Mouse (Mus musculus): ENCODE measurements at regions not wholly inside any gene's neighbourhood (a gene's known extent, or its start where the extent isn't known, plus 50 kb on each side); places are given as distances from the start of the nearest gene placed in this dataset.

DNA sequence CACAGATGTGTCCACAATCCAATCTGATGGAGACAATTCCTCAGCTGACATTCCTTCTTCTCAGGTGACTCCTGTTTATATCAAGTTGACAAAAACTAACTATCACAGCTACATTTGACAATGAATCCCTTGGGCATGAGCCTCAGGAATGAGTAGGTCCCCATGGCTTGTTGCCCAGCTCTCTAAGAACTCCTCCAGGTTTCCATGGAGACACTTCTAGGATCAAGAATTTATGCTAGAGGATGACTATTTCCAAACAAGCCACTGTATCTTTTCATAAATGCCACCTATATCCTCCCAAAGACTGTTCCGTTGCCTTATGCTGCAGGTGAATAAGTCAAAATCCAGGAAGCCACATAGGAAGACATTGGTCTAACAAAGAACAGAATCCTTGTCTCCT lies 104.3 kb downstream of the Ddx1 start:
- no peak overlapping the region; the same call in 1 of the 2 replicates for H3K27ac ChIP-seq (ENCODE audit: low read length)
- WGBS, result 66% methylated on average over 1 of the region's 1 CpGs

GRCm38 (mm10) chr12:13140636-13141035 lies 108.4 kb downstream of the Ddx1 start:
- Histone ChIP-seq H3K4me2 (replicated peaks; ENCODE audit: low read depth, low read length) (no peak overlapping the region), H3K36me3 (ENCODE audit: control insufficient read depth, insufficient read depth, low read length) (no peaks in the 10 kb centered on the region), H3K9ac (replicated peaks; ENCODE audit: low read depth, low read length) (no peak overlapping the region), H3K4me1 (ENCODE audit: control insufficient read depth, insufficient read depth, low read length) (peaks cover 21% of the 10 kb centered on the region), H3K27ac (ENCODE audit: low read length) (no peak overlapping the region), H3K27me3 (ENCODE audit: control insufficient read depth, insufficient read depth, low read length) (no peaks in the 10 kb centered on the region), H3K4me3 (ENCODE audit: low read depth, low read length) (no peak overlapping the region), H3K9me3 (ENCODE audit: control insufficient read depth, low read depth, low read length) (no peaks in the 10 kb centered on the region)
- 78% methylated on average over 6 of the region's 6 CpGs for WGBS
- no peak for ATAC-seq (ENCODE audit: insufficient number of reproducible peaks, insufficient read depth, low FRiP score, low read depth)

More for the DNA sequence above, 104.3 kb downstream of the Ddx1 start:
- H3K4me2 ChIP-seq (replicated peaks; ENCODE audit: low read depth, low read length), result no peak overlapping the region
- H3K9me3 ChIP-seq (ENCODE audit: control insufficient read depth, low read depth, low read length), result no peaks in the 10 kb centered on the region
- H3K36me3 ChIP-seq (ENCODE audit: control insufficient read depth, insufficient read depth, low read length), result no peaks in the 10 kb centered on the region
- H3K27me3 ChIP-seq (ENCODE audit: control insufficient read depth, insufficient read depth, low read length), result no peaks in the 10 kb centered on the region
- H3K9ac ChIP-seq (replicated peaks; ENCODE audit: low read depth, low read length), result no peak overlapping the region
- ATAC-seq (ENCODE audit: insufficient number of reproducible peaks, insufficient read depth, low FRiP score, low read depth), result no peak
- H3K4me1 ChIP-seq (ENCODE audit: control insufficient read depth, insufficient read depth, low read length), result peaks cover 9% of the 10 kb centered on the region; the same call in 1 of the 2 replicates
- no peak overlapping the region for H3K4me3 ChIP-seq (ENCODE audit: low read depth, low read length)

DNA sequence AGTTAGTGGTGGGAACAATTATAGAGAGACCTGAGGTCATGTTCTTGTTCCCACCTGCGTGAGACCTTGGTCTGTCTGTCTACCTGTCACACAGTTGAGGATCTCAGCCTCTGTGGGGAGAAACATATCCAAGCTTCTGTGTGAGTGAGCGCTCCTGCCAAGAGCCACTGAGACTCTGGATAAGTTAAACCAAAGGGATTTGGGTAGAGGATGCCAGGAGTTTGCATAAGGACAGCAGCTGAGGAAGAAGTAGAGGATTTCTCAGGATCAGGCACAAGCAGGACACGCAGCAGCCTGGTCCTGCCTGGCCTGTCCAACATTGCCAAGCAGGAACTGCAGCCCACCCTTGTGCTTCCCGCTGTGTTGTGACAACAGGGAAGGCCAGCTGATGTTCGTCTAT lies 109.8 kb downstream of the Ddx1 start:
- ATAC-seq (ENCODE audit: insufficient number of reproducible peaks, insufficient read depth, low FRiP score, low read depth), result no peak
- Histone ChIP-seq H3K4me1 (ENCODE audit: control insufficient read depth, insufficient read depth, low read length) (peaks cover 12% of the 10 kb centered on the region), H3K9ac (replicated peaks; ENCODE audit: low read depth, low read length) (no peak overlapping the region), H3K4me3 (ENCODE audit: low read depth, low read length) (no peak overlapping the region), H3K27ac (ENCODE audit: low read length) (no peak overlapping the region), H3K36me3 (ENCODE audit: control insufficient read depth, insufficient read depth, low read length) (no peaks in the 10 kb centered on the region), H3K27me3 (ENCODE audit: control insufficient read depth, insufficient read depth, low read length) (no peaks in the 10 kb centered on the region), H3K4me2 (replicated peaks; ENCODE audit: low read depth, low read length) (no peak overlapping the region), H3K9me3 (ENCODE audit: control insufficient read depth, low read depth, low read length) (no peaks in the 10 kb centered on the region)
- 48% methylated on average over 5 of the region's 5 CpGs for WGBS

DNA sequence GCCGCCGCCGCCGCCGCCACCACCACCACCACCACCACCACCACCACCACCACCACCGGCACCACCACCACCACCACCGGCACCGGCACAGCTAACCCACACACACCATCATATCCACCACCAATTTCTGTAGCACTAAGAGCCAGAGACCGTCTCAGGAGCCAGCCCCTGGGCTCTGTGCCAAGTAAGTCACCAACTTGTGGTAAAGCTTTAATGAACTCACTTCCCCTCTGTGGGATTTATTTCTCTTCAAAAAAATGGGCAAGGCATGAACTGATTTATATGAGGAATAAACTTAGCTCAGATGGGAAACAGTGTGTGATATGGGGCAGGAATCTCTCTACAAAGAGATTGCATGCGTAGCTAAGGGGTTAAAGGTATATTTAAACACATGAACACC lies 114.8 kb downstream of the Ddx1 start:
- H3K27ac ChIP-seq (ENCODE audit: low read length), result no peak overlapping the region
- H3K9ac ChIP-seq (replicated peaks; ENCODE audit: low read depth, low read length), result no peak overlapping the region
- no peaks in the 10 kb centered on the region for H3K36me3 ChIP-seq (ENCODE audit: control insufficient read depth, insufficient read depth, low read length)
- H3K4me1 ChIP-seq (ENCODE audit: control insufficient read depth, insufficient read depth, low read length), result peaks cover 13% of the 10 kb centered on the region
- H3K4me3 ChIP-seq (ENCODE audit: low read depth, low read length), result no peak overlapping the region
- H3K9me3 ChIP-seq (ENCODE audit: control insufficient read depth, low read depth, low read length), result no peaks in the 10 kb centered on the region
- WGBS, result 71% methylated on average over 10 of the region's 10 CpGs
- no peak for ATAC-seq (ENCODE audit: insufficient number of reproducible peaks, insufficient read depth, low FRiP score, low read depth)
- H3K4me2 ChIP-seq (replicated peaks; ENCODE audit: low read depth, low read length), result no peak overlapping the region
- H3K27me3 ChIP-seq (ENCODE audit: control insufficient read depth, insufficient read depth, low read length), result no peaks in the 10 kb centered on the region

GRCm38 (mm10) chr12:13129677-13130082 lies 119.3 kb downstream of the Ddx1 start:
- Histone ChIP-seq H3K4me1 (ENCODE audit: control insufficient read depth, insufficient read depth, low read length) (peaks cover 3% of the 10 kb centered on the region; the same call in 1 of the 2 replicates), H3K9ac (replicated peaks; ENCODE audit: low read depth, low read length) (no peak overlapping the region), H3K9me3 (ENCODE audit: control insufficient read depth, low read depth, low read length) (no peaks in the 10 kb centered on the region), H3K4me3 (ENCODE audit: low read depth, low read length) (no peak overlapping the region), H3K27me3 (ENCODE audit: control insufficient read depth, insufficient read depth, low read length) (no peaks in the 10 kb centered on the region), H3K4me2 (replicated peaks; ENCODE audit: low read depth, low read length) (no peak overlapping the region), H3K27ac (ENCODE audit: low read length) (no peak overlapping the region), H3K36me3 (ENCODE audit: control insufficient read depth, insufficient read depth, low read length) (no peaks in the 10 kb centered on the region)
- WGBS, result 47% methylated on average over 7 of the region's 8 CpGs
- ATAC-seq (ENCODE audit: insufficient number of reproducible peaks, insufficient read depth, low FRiP score, low read depth), result no peak

- WGBS, result 36% methylated on average over 11 of the region's 11 CpGs
- no peak overlapping the region for H3K9ac ChIP-seq (replicated peaks; ENCODE audit: low read depth, low read length)
- no peaks in the 10 kb centered on the region for H3K9me3 ChIP-seq (ENCODE audit: control insufficient read depth, low read depth, low read length)
- no peaks in the 10 kb centered on the region for H3K36me3 ChIP-seq (ENCODE audit: control insufficient read depth, insufficient read depth, low read length)
- peaks cover 5% of the 10 kb centered on the region for H3K4me1 ChIP-seq (ENCODE audit: control insufficient read depth, insufficient read depth, low read length)
- H3K4me2 ChIP-seq (replicated peaks; ENCODE audit: low read depth, low read length), result no peak overlapping the region
- H3K27me3 ChIP-seq (ENCODE audit: control insufficient read depth, insufficient read depth, low read length), result no peaks in the 10 kb centered on the region
- no peak overlapping the region for H3K4me3 ChIP-seq (ENCODE audit: low read depth, low read length)
- no peak overlapping the region for H3K27ac ChIP-seq (ENCODE audit: low read length)
- ATAC-seq (ENCODE audit: insufficient number of reproducible peaks, insufficient read depth, low FRiP score, low read depth), result no peak
Observed at GRCm38 (mm10) chr12:13127407-13127806, 121.6 kb downstream of the Ddx1 start.

GRCm38 (mm10) chr12:13125054-13125453 lies 124.0 kb downstream of the Ddx1 start:
- H3K9me3 ChIP-seq (ENCODE audit: control insufficient read depth, low read depth, low read length), result no peaks in the 10 kb centered on the region
- no peak overlapping the region for H3K4me3 ChIP-seq (ENCODE audit: low read depth, low read length)
- no peak overlapping the region for H3K4me2 ChIP-seq (replicated peaks; ENCODE audit: low read depth, low read length)
- ATAC-seq (ENCODE audit: insufficient number of reproducible peaks, insufficient read depth, low FRiP score, low read depth), result no peak
- H3K9ac ChIP-seq (replicated peaks; ENCODE audit: low read depth, low read length), result no peak overlapping the region
- 100% methylated on average over 1 of the region's 1 CpGs for WGBS
- peaks cover 8% of the 10 kb centered on the region for H3K4me1 ChIP-seq (ENCODE audit: control insufficient read depth, insufficient read depth, low read length)
- no peak overlapping the region for H3K27ac ChIP-seq (ENCODE audit: low read length)
- no peaks in the 10 kb centered on the region for H3K27me3 ChIP-seq (ENCODE audit: control insufficient read depth, insufficient read depth, low read length)
- H3K36me3 ChIP-seq (ENCODE audit: control insufficient read depth, insufficient read depth, low read length), result no peaks in the 10 kb centered on the region

- H3K4me2 ChIP-seq (replicated peaks; ENCODE audit: low read depth, low read length), result no peak overlapping the region
- WGBS, result 38% methylated on average over 9 of the region's 9 CpGs
- no peaks in the 10 kb centered on the region for H3K27me3 ChIP-seq (ENCODE audit: control insufficient read depth, insufficient read depth, low read length)
- H3K27ac ChIP-seq (ENCODE audit: low read length), result 0 out of 2 replicates have a peak overlapping the region, but pooled peaks have one; percentile 10
- no peaks in the 10 kb centered on the region for H3K9me3 ChIP-seq (ENCODE audit: control insufficient read depth, low read depth, low read length)
- ATAC-seq (ENCODE audit: insufficient number of reproducible peaks, insufficient read depth, low FRiP score, low read depth), result 0 out of 2 replicates have a peak, but pooled peaks have one; percentile 35
- peaks cover 5% of the 10 kb centered on the region; the same call in 1 of the 2 replicates for H3K4me1 ChIP-seq (ENCODE audit: control insufficient read depth, insufficient read depth, low read length)
- H3K4me3 ChIP-seq (ENCODE audit: low read depth, low read length), result no peak overlapping the region
- no peaks in the 10 kb centered on the region for H3K36me3 ChIP-seq (ENCODE audit: control insufficient read depth, insufficient read depth, low read length)
- no peak overlapping the region for H3K9ac ChIP-seq (replicated peaks; ENCODE audit: low read depth, low read length)
Observed at GRCm38 (mm10) chr12:13122282-13122681, 126.7 kb downstream of the Ddx1 start.

DNA sequence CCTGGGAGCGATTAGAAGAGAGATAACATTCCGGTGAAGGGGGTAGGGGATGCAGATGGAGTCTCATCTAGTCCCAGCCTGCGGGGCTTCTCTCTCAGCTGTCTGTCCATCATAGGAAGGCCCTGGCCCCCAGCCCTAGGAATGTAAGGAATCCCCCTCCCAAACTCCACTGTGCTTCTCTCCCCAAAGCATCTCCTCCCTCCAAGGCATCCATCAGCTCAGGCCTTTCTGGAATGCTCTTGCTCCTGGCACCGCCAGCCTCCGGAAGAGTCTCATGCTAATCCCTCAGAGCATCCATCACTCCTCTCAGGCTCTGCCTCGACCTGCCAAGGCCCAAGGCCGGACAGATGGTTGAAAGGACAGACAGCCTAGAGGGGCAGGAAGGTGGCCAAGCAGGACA lies 128.4 kb downstream of the Ddx1 start:
- H3K4me3 ChIP-seq (ENCODE audit: low read depth, low read length), result no peak overlapping the region
- no peak overlapping the region for H3K4me2 ChIP-seq (replicated peaks; ENCODE audit: low read depth, low read length)
- no peaks in the 10 kb centered on the region for H3K36me3 ChIP-seq (ENCODE audit: control insufficient read depth, insufficient read depth, low read length)
- H3K4me1 ChIP-seq (ENCODE audit: control insufficient read depth, insufficient read depth, low read length), result peaks cover 5% of the 10 kb centered on the region; the same call in 1 of the 2 replicates
- no peaks in the 10 kb centered on the region for H3K27me3 ChIP-seq (ENCODE audit: control insufficient read depth, insufficient read depth, low read length)
- peak; percentile 50; the same call in 1 of the 2 replicates for ATAC-seq (ENCODE audit: insufficient number of reproducible peaks, insufficient read depth, low FRiP score, low read depth)
- H3K9me3 ChIP-seq (ENCODE audit: control insufficient read depth, low read depth, low read length), result no peaks in the 10 kb centered on the region
- H3K27ac ChIP-seq (ENCODE audit: low read length), result peak overlapping the region; percentile 15; the same call in 1 of the 2 replicates
- H3K9ac ChIP-seq (replicated peaks; ENCODE audit: low read depth, low read length), result no peak overlapping the region
- 12% methylated on average over 7 of the region's 7 CpGs for WGBS

Data from stomach, embryonic 14.5 days (tissue).